Mouse (Mus musculus): ENCODE measurements around the gene Tm9sf4. TPM values are rescaled to one million over a fixed set of nuclear protein-coding genes. Genes with fewer than 3 reads are reported as not detected.

Tm9sf4 gene
- polyA plus RNA-seq, 1 experiment: 18.3 TPM

- TF ChIP-seq POLR2A (IDR thresholded peaks at IDR 0.05; ENCODE audit: borderline replicate concordance, control insufficient read depth, low read depth, low read length) (no peak), CTCF (IDR thresholded peaks at IDR 0.05; ENCODE audit: control insufficient read depth, insufficient read depth, low read length) (no peak)
- no peak overlapping the region for H3K4me3 ChIP-seq (replicated peaks; ENCODE audit: control insufficient read depth, low read depth, low read length)
- H3K27ac ChIP-seq (ENCODE audit: control insufficient read depth, insufficient read depth, low read depth, low read length, poor library complexity): no peak overlapping the region; the same call in 1 of the 2 replicates
- H3K4me1 ChIP-seq (ENCODE audit: control insufficient read depth, insufficient read depth, low read length): peaks cover 2% of the 10 kb centered on the region; the same call in 1 of the 2 replicates
- 88% methylated on average over 5 of the region's 5 CpGs for WGBS
Measured at GRCm38 (mm10) chr2:153209286-153209685, 48.2 kb downstream of the Tm9sf4 start.

- WGBS: 54% methylated on average over 5 of the region's 5 CpGs
- TF ChIP-seq CTCF (IDR thresholded peaks at IDR 0.05; ENCODE audit: control insufficient read depth, insufficient read depth, low read length) (no peak), POLR2A (IDR thresholded peaks at IDR 0.05; ENCODE audit: borderline replicate concordance, control insufficient read depth, low read depth, low read length) (no peak)
- Histone ChIP-seq H3K27ac (ENCODE audit: control insufficient read depth, insufficient read depth, low read depth, low read length, poor library complexity) (no peak overlapping the region), H3K4me1 (ENCODE audit: control insufficient read depth, insufficient read depth, low read length) (peaks cover 9% of the 10 kb centered on the region), H3K4me3 (replicated peaks; ENCODE audit: control insufficient read depth, low read depth, low read length) (no peak overlapping the region)
Measured at GRCm38 (mm10) chr2:153211451-153211850, 50.3 kb downstream of the Tm9sf4 start.

GRCm38 (mm10) chr2:153213351-153213750, 52.2 kb downstream of the Tm9sf4 start:
- Histone ChIP-seq H3K4me1 (ENCODE audit: control insufficient read depth, insufficient read depth, low read length) (peaks cover 9% of the 10 kb centered on the region), H3K4me3 (replicated peaks; ENCODE audit: control insufficient read depth, low read depth, low read length) (no peak overlapping the region), H3K27ac (ENCODE audit: control insufficient read depth, insufficient read depth, low read depth, low read length, poor library complexity) (no peak overlapping the region)
- WGBS: 81% methylated on average over 4 of the region's 4 CpGs
- TF ChIP-seq CTCF (IDR thresholded peaks at IDR 0.05; ENCODE audit: control insufficient read depth, insufficient read depth, low read length) (no peak), POLR2A (IDR thresholded peaks at IDR 0.05; ENCODE audit: borderline replicate concordance, control insufficient read depth, low read depth, low read length) (no peak)

GRCm38 (mm10) chr2:153214771-153215259, 53.7 kb downstream of the Tm9sf4 start:
- Histone ChIP-seq H3K4me1 (ENCODE audit: control insufficient read depth, insufficient read depth, low read length) (peaks cover 7% of the 10 kb centered on the region), H3K4me3 (replicated peaks; ENCODE audit: control insufficient read depth, low read depth, low read length) (peak overlapping the region; percentile 32), H3K27ac (ENCODE audit: control insufficient read depth, insufficient read depth, low read depth, low read length, poor library complexity) (peak overlapping the region; percentile 66; the same call in 1 of the 2 replicates)
- 6% methylated on average over 6 of the region's 6 CpGs for WGBS
- TF ChIP-seq CTCF (IDR thresholded peaks at IDR 0.05; ENCODE audit: control insufficient read depth, insufficient read depth, low read length) (no peak), POLR2A (IDR thresholded peaks at IDR 0.05; ENCODE audit: borderline replicate concordance, control insufficient read depth, low read depth, low read length) (no peak)

GRCm38 (mm10) chr2:153215421-153215820, 54.3 kb downstream of the Tm9sf4 start:
- Histone ChIP-seq H3K4me1 (ENCODE audit: control insufficient read depth, insufficient read depth, low read length) (peaks cover 7% of the 10 kb centered on the region), H3K4me3 (replicated peaks; ENCODE audit: control insufficient read depth, low read depth, low read length) (no peak overlapping the region), H3K27ac (ENCODE audit: control insufficient read depth, insufficient read depth, low read depth, low read length, poor library complexity) (no peak overlapping the region)
- TF ChIP-seq CTCF (IDR thresholded peaks at IDR 0.05; ENCODE audit: control insufficient read depth, insufficient read depth, low read length) (no peak), POLR2A (IDR thresholded peaks at IDR 0.05; ENCODE audit: borderline replicate concordance, control insufficient read depth, low read depth, low read length) (no peak)
- 14% methylated on average over 4 of the region's 4 CpGs for WGBS

GRCm38 (mm10) chr2:153217826-153218340, 56.8 kb downstream of the Tm9sf4 start:
- TF ChIP-seq POLR2A (IDR thresholded peaks at IDR 0.05; ENCODE audit: borderline replicate concordance, control insufficient read depth, low read depth, low read length) (no peak), CTCF (IDR thresholded peaks at IDR 0.05; ENCODE audit: control insufficient read depth, insufficient read depth, low read length) (no peak)
- Histone ChIP-seq H3K4me3 (replicated peaks; ENCODE audit: control insufficient read depth, low read depth, low read length) (no peak overlapping the region), H3K27ac (ENCODE audit: control insufficient read depth, insufficient read depth, low read depth, low read length, poor library complexity) (no peak overlapping the region), H3K4me1 (ENCODE audit: control insufficient read depth, insufficient read depth, low read length) (peaks cover 9% of the 10 kb centered on the region)
- 80% methylated on average over 10 of the region's 10 CpGs for WGBS

GRCm38 (mm10) chr2:153218516-153218915, 57.4 kb downstream of the Tm9sf4 start:
- peaks cover 9% of the 10 kb centered on the region for H3K4me1 ChIP-seq (ENCODE audit: control insufficient read depth, insufficient read depth, low read length)
- 82% methylated on average over 3 of the region's 3 CpGs for WGBS
- TF ChIP-seq POLR2A (IDR thresholded peaks at IDR 0.05; ENCODE audit: borderline replicate concordance, control insufficient read depth, low read depth, low read length) (no peak), CTCF (IDR thresholded peaks at IDR 0.05; ENCODE audit: control insufficient read depth, insufficient read depth, low read length) (no peak)
- H3K4me3 ChIP-seq (replicated peaks; ENCODE audit: control insufficient read depth, low read depth, low read length): no peak overlapping the region
- no peak overlapping the region for H3K27ac ChIP-seq (ENCODE audit: control insufficient read depth, insufficient read depth, low read depth, low read length, poor library complexity)

GRCm38 (mm10) chr2:153221620-153222019, 60.5 kb downstream of the Tm9sf4 start:
- H3K4me3 ChIP-seq (replicated peaks; ENCODE audit: control insufficient read depth, low read depth, low read length): no peak overlapping the region
- H3K27ac ChIP-seq (ENCODE audit: control insufficient read depth, insufficient read depth, low read depth, low read length, poor library complexity): peak overlapping the region; percentile 46

More at GRCm38 (mm10) chr2:153221620-153222019, 60.5 kb downstream of the Tm9sf4 start:
- peaks cover 3% of the 10 kb centered on the region for H3K4me1 ChIP-seq (ENCODE audit: control insufficient read depth, insufficient read depth, low read length)
- no peak for TF ChIP-seq CTCF (IDR thresholded peaks at IDR 0.05; ENCODE audit: control insufficient read depth, insufficient read depth, low read length)
- no peak for TF ChIP-seq POLR2A (IDR thresholded peaks at IDR 0.05; ENCODE audit: borderline replicate concordance, control insufficient read depth, low read depth, low read length)
- WGBS: 68% methylated on average over 4 of the region's 4 CpGs
